Mouse (Mus musculus) heart, postnatal 0 days (tissue): ENCODE measurements around the gene Zwilch.

Source experiments
- CTCF ChIP-seq: IDR thresholded peaks from 2 replicates; pipeline ENCODE4 v1.5.1; 2016; ENCODE audit warnings: antibody characterized with exemption, control low read depth, low read depth
- EP300 ChIP-seq: IDR thresholded peaks from 2 replicates; pipeline ENCODE4 v1.6.1; 2016; ENCODE audit warnings: antibody characterized with exemption, low read depth

DNA sequence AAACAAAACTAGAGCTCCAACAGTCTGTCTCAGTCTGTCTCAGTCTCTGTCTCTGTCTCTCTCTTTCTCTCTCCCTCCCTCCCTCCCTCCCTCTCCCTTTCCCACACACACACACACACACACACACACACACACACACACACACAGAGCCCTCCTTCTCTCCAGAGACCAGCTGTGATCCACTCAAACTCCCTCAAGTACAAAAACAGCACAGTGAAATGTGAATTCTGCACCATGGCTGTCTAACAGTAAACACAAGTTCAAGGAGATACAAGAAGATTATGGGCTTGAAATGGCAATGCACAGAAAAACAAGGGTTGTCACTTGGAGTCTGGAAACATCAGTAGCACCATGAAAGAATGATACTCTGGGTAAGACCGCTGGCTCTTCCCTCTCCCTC is 46.4 kb upstream of the Zwilch start:
- TF ChIP-seq EP300 (no peak), CTCF (no peak)
